In the genomic region with DNA sequence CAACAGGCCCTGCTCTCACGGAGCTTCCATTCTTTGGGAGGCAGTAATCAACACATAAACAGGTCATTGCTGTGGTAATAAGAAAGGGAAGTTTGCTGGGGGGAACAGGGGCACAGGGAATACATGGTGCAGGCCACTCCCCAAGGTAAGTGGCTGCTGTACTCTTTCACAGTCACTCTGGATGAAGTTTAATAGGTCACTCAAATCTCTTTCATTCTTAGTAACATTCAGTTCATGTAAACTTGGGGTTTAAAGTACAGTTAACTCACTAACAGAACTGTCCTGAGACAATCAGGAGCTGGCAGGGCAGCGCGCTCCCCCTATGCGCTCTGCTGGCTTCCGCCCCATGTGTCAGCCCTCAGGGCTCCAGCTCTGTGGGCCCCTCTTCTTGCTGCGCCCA, we compare ENCODE assay signal across 22 mouse cellular contexts.
DNase-seq lines count a peak whose midpoint lies in the region; ATAC-seq and TF ChIP-seq lines count a peak whose summit lies in the region.
"Had no signal": no experiment of that assay in that cellular context is flagged by ENCODE, and none has a peak within 500 bp of the region (broad histone marks: within the 10 kb centered on the region; RNA-seq: fewer than 3 reads in every experiment).

No protein-coding gene starts in this region.

- no peak overlapping the region for H3K4me2 ChIP-seq in kidney, embryonic 14.5 days (replicated peaks; ENCODE audit: low read depth, low read length)
- H3K4me2 ChIP-seq in kidney, embryonic 16.5 days (replicated peaks; ENCODE audit: low read depth, low read length), result no peak overlapping the region
- H3K4me2 ChIP-seq in forebrain, postnatal 0 days (ENCODE audit: low read depth), result no peak overlapping the region
- H3K4me2 ChIP-seq in hindbrain, postnatal 0 days (ENCODE audit: low read depth, low read length), result no peak overlapping the region
- H3K4me2 ChIP-seq: embryonic facial prominence, embryonic 12.5 days; embryonic facial prominence, embryonic 15.5 days; hindbrain, embryonic 12.5 days; hindbrain, embryonic 15.5 days had no signal

- H3K4me3 ChIP-seq in kidney, embryonic 14.5 days (ENCODE audit: low read length), result no peak overlapping the region
- H3K4me3 ChIP-seq in kidney, embryonic 16.5 days (ENCODE audit: low read length), result no peak overlapping the region
- H3K4me3 ChIP-seq in forebrain, postnatal 0 days (ENCODE audit: low read depth, low read length), result no peak overlapping the region
- H3K4me3 ChIP-seq in hindbrain, postnatal 0 days (ENCODE audit: low read length), result no peak overlapping the region
- H3K4me3 ChIP-seq: embryonic facial prominence, embryonic 12.5 days; embryonic facial prominence, embryonic 15.5 days; heart, embryonic 10.5 days; hindbrain, embryonic 12.5 days; hindbrain, embryonic 15.5 days had no signal

- DNase-seq in kidney, adult 11 months, result peak; percentile 11
- peak; percentile 18 to 30 for DNase-seq in kidney, adult 8-10 months
- DNase-seq in kidney, adult 9 months, result peak; percentile 63
- peak; percentile 31 for DNase-seq in kidney, postnatal 10 days
- DNase-seq in forebrain, postnatal 0 days, result no peak
- no peak for DNase-seq in hindbrain, postnatal 0 days (ENCODE audit: low spot score)
- DNase-seq: adrenal gland, adult 2 months; adrenal gland, postnatal 14 days; cerebellum, adult 11 months; cerebellum, adult 2 months; cerebellum, adult 9-11 months; cerebellum, postnatal 25 days; heart, adult 18-20 months had no signal

- H3K4me1 ChIP-seq in kidney, embryonic 14.5 days (ENCODE audit: control insufficient read depth, insufficient read depth, low read length), result no peaks in the 10 kb centered on the region
- H3K4me1 ChIP-seq in kidney, embryonic 16.5 days (ENCODE audit: insufficient read depth, low read length), result no peaks in the 10 kb centered on the region
- no peaks in the 10 kb centered on the region for H3K4me1 ChIP-seq in forebrain, postnatal 0 days (ENCODE audit: insufficient read depth)
- no peaks in the 10 kb centered on the region for H3K4me1 ChIP-seq in hindbrain, postnatal 0 days (ENCODE audit: insufficient read depth, low read length)
- H3K4me1 ChIP-seq: embryonic facial prominence, embryonic 12.5 days; hindbrain, embryonic 12.5 days had no signal

- H3K27ac ChIP-seq in kidney, embryonic 14.5 days (ENCODE audit: low read depth, low read length), result no peak overlapping the region
- H3K27ac ChIP-seq in kidney, embryonic 16.5 days (ENCODE audit: low read length), result no peak overlapping the region
- no peak overlapping the region for H3K27ac ChIP-seq in forebrain, postnatal 0 days (ENCODE audit: low read depth, low read length)
- H3K27ac ChIP-seq in hindbrain, postnatal 0 days, result no peak overlapping the region
- H3K27ac ChIP-seq: embryonic facial prominence, embryonic 12.5 days; embryonic facial prominence, embryonic 15.5 days; heart, embryonic 10.5 days; hindbrain, embryonic 12.5 days; hindbrain, embryonic 15.5 days had no signal

- H3K36me3 ChIP-seq in kidney, embryonic 14.5 days (ENCODE audit: control insufficient read depth, insufficient read depth, low read length), result no peaks in the 10 kb centered on the region; the same call in 1 of the 2 replicates
- H3K36me3 ChIP-seq in kidney, embryonic 16.5 days (ENCODE audit: insufficient read depth, low read length), result no peaks in the 10 kb centered on the region
- H3K36me3 ChIP-seq in forebrain, postnatal 0 days (ENCODE audit: insufficient read depth), result no peaks in the 10 kb centered on the region
- no peaks in the 10 kb centered on the region for H3K36me3 ChIP-seq in hindbrain, postnatal 0 days (ENCODE audit: insufficient read depth, low read length)
- H3K36me3 ChIP-seq: embryonic facial prominence, embryonic 12.5 days; heart, embryonic 10.5 days; hindbrain, embryonic 12.5 days; hindbrain, embryonic 15.5 days had no signal

- no peaks in the 10 kb centered on the region for H3K27me3 ChIP-seq in kidney, embryonic 14.5 days (ENCODE audit: control insufficient read depth, insufficient read depth, low read length)
- no peaks in the 10 kb centered on the region for H3K27me3 ChIP-seq in kidney, embryonic 16.5 days (ENCODE audit: insufficient read depth, low read length)
- no peaks in the 10 kb centered on the region for H3K27me3 ChIP-seq in forebrain, postnatal 0 days (ENCODE audit: insufficient read depth, low read length)
- H3K27me3 ChIP-seq in hindbrain, postnatal 0 days (ENCODE audit: insufficient read depth, low read length), result no peaks in the 10 kb centered on the region
- H3K27me3 ChIP-seq: embryonic facial prominence, embryonic 12.5 days; embryonic facial prominence, embryonic 15.5 days; hindbrain, embryonic 12.5 days; hindbrain, embryonic 15.5 days had no signal

- no peak overlapping the region for H3K9ac ChIP-seq in kidney, embryonic 14.5 days (ENCODE audit: low read depth, low read length)
- no peak overlapping the region for H3K9ac ChIP-seq in kidney, embryonic 16.5 days (replicated peaks; ENCODE audit: low read length)
- no peak overlapping the region for H3K9ac ChIP-seq in forebrain, postnatal 0 days
- H3K9ac ChIP-seq in hindbrain, postnatal 0 days (replicated peaks; ENCODE audit: low read length), result no peak overlapping the region
- H3K9ac ChIP-seq: embryonic facial prominence, embryonic 12.5 days; embryonic facial prominence, embryonic 15.5 days; hindbrain, embryonic 12.5 days; hindbrain, embryonic 15.5 days had no signal

- WGBS in kidney, embryonic 14.5 days, result 79% methylated on average over 6 of the region's 6 CpGs
- WGBS in kidney, embryonic 16.5 days, result 79% methylated on average over 6 of the region's 6 CpGs
- WGBS in forebrain, postnatal 0 days, result 89% methylated on average over 6 of the region's 6 CpGs
- 89% methylated on average over 6 of the region's 6 CpGs for WGBS in hindbrain, postnatal 0 days

- no peaks in the 10 kb centered on the region for H3K9me3 ChIP-seq in kidney, embryonic 14.5 days (ENCODE audit: control insufficient read depth, low read length)
- no peaks in the 10 kb centered on the region for H3K9me3 ChIP-seq in kidney, embryonic 16.5 days (ENCODE audit: low read length)
- no peaks in the 10 kb centered on the region for H3K9me3 ChIP-seq in forebrain, postnatal 0 days (ENCODE audit: low read length)
- H3K9me3 ChIP-seq in hindbrain, postnatal 0 days (ENCODE audit: low read length), result no peaks in the 10 kb centered on the region
- H3K9me3 ChIP-seq: embryonic facial prominence, embryonic 12.5 days; embryonic facial prominence, embryonic 15.5 days; heart, embryonic 10.5 days; hindbrain, embryonic 12.5 days; hindbrain, embryonic 15.5 days had no signal

- TF ChIP-seq CTCF in forebrain, postnatal 0 days (IDR thresholded peaks at IDR 0.05; ENCODE audit: low read depth), result no peak
- TF ChIP-seq CTCF in hindbrain, postnatal 0 days (IDR thresholded peaks at IDR 0.05; ENCODE audit: low read depth), result no peak

- ATAC-seq in kidney, embryonic 14.5 days (ENCODE audit: low FRiP score, low TSS enrichment), result no peak
- no peak for ATAC-seq in kidney, embryonic 16.5 days (ENCODE audit: low FRiP score, low TSS enrichment)
- ATAC-seq in forebrain, postnatal 0 days, result no peak
- no peak for ATAC-seq in hindbrain, postnatal 0 days
- ATAC-seq: CD4-positive, CD25-positive, alpha-beta regulatory T cell, adult 4 months; forebrain, embryonic 14.5 days had no signal

Comparison
In these comparisons a context has a peak if more than half of its experiments do, and no peak if none do; other contexts are left out.
1. DNase-seq: peak in kidney, adult 11 months (single experiment), kidney, adult 8-10 months (2 of 2), kidney, adult 9 months (single experiment) and kidney, postnatal 10 days (single experiment); none in forebrain, postnatal 0 days (single experiment) and hindbrain, postnatal 0 days (single experiment).